Mouse (Mus musculus) testis, adult 2 months (tissue): ENCODE results near the gene Ppp1r35.

Experiments
- CTCF ChIP-seq: fragments of 200-500 bp; IDR thresholded peaks from 2 replicates; pipeline ENCODE4 v1.5.1; 2012; ENCODE audit warnings: low read depth, mild to moderate bottlenecking, inconsistent platforms, low read length, moderate library complexity; ENCODE audit not compliant: control insufficient read depth, insufficient read depth, insufficient replicate concordance
- POLR2A ChIP-seq: fragments of 200-500 bp; IDR thresholded peaks from 2 replicates; pipeline ENCODE4 v1.6.1; 2012; ENCODE audit warnings: low read depth, mild to moderate bottlenecking, inconsistent platforms, low read length, moderate library complexity; ENCODE audit not compliant: control insufficient read depth

DNA sequence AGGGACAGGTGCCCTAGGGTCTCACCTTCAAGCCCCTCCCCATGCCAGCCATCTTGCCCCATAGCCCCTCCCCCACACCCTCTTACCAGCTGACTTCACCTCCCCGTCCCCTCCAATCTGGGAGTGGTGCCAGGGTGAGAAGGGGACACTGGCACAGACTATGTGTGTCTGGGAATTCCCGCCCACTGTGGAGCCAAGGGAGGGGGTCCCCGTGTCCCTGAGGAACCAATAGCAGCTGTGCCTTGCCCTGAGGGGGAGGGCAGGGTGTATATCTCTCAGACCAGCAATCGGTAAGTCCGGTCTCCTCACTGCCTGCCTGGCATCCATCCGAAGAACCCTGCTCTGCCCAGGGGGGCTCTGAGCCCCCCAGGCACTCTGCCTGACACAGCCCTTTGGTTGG lies 20.8 kb upstream of the Ppp1r35 start:
- TF ChIP-seq POLR2A (no peak), CTCF (no peak)
